Mouse (Mus musculus) bone marrow macrophage, adult 2 months (primary cell): Measurements from ENCODE around the gene Pde4dip.

ENCODE experiments used
- CTCF ChIP-seq: IDR thresholded peaks from 2 replicates; pipeline ENCODE4 v1.5.1; 2012; ENCODE audit warnings: low read depth, mild to moderate bottlenecking, low read length, moderate library complexity
- POLR2A ChIP-seq: IDR thresholded peaks from 2 replicates; pipeline ENCODE4 v1.6.1; 2012; ENCODE audit warnings: mild to moderate bottlenecking, low read depth, low read length, borderline replicate concordance

DNA sequence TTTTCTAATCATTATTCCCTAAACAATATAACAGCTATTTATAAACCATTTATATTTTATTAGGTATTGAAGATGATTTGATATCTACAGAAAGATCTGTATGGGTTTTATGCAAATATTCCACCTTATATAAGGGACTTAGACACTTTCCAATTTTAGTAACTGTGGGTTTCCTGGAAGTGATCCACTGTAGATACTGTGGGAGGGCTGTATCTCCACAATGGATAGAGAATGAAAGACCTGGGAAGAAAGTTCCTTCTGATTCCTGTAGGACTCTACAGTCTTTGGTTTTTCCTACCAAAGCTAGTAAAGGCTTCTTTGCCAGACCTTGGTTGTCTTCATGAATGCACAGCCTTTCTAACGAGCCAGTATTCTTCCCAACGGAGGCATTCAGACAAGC, 21.2 kb upstream of the Pde4dip start:
- TF ChIP-seq POLR2A (no peak), CTCF (no peak)
